Mouse (Mus musculus) erythroblast, adult 5-6 weeks (primary cell): ENCODE measurements around the gene Pcbp2. TPM values are rescaled to one million over a fixed set of nuclear protein-coding genes. Genes with fewer than 3 reads are reported as not detected.

Source experiments
- ATAC-seq: replicated peaks from 2 replicates; pipeline ENCODE4 v1.8.0; 2016; ENCODE audit warnings: moderate number of reproducible peaks, mild to moderate bottlenecking, moderate TSS enrichment, inconsistent platforms; ENCODE audit not compliant: poor library complexity, low FRiP score, severe bottlenecking
- total RNA-seq, 2 experiments: library from RNA; stranded (forward) in 1 of 2; stranded (reverse) in 1 of 2; fragments of 150-400 nt in 1 of 2; fragments of 200-764, 138-1000 nt in 1 of 2; gene quantifications; 2 replicates each; pipeline versions ENCODE4 v1.2.3 to v1.2.4; 2015 to 2017; ENCODE audit warnings: low replicate concordance in 2 of 2

Gene Pcbp2
- total RNA-seq (2015; ENCODE audit: low replicate concordance) (252 and 321 TPM in 2 replicates), total RNA-seq (2017; ENCODE audit: low replicate concordance) (85.4 and 91.0 TPM in 2 replicates)

GRCm38 (mm10) chr15:102470183-102470604 is at the start of gene Pcbp2:
Gene Pcbp2, plus strand, starts transcription at chr15:102470539.
- ATAC-seq: peak; percentile 99

- ATAC-seq: no peak
Observed at GRCm38 (mm10) chr15:102420986-102421385, 49.4 kb upstream of the Pcbp2 start.

GRCm38 (mm10) chr15:102421437-102421836 is 48.9 kb upstream of the Pcbp2 start:
- peak; percentile 84 for ATAC-seq

- ATAC-seq: no peak
Observed at GRCm38 (mm10) chr15:102423602-102424240, 46.6 kb upstream of the Pcbp2 start.

GRCm38 (mm10) chr15:102424657-102425056 is 45.7 kb upstream of the Pcbp2 start:
- no peak for ATAC-seq

- ATAC-seq: no peak
Observed at GRCm38 (mm10) chr15:102426963-102427362, 43.4 kb upstream of the Pcbp2 start.

- no peak for ATAC-seq
Observed at GRCm38 (mm10) chr15:102432046-102432445, 38.3 kb upstream of the Pcbp2 start.

GRCm38 (mm10) chr15:102433173-102433572 is 37.2 kb upstream of the Pcbp2 start:
- ATAC-seq: no peak

- peak; percentile 87 for ATAC-seq
Observed at GRCm38 (mm10) chr15:102442490-102442889, 27.8 kb upstream of the Pcbp2 start.

GRCm38 (mm10) chr15:102445146-102445545 is 25.2 kb upstream of the Pcbp2 start, which contains the start of gene Amhr2:
Gene Amhr2, plus strand, starts transcription at chr15:102445367.
- ATAC-seq: no peak

- ATAC-seq: no peak
Observed at GRCm38 (mm10) chr15:102446448-102446847, 23.9 kb upstream of the Pcbp2 start.

- ATAC-seq: no peak
Observed at GRCm38 (mm10) chr15:102449366-102449765, 21.0 kb upstream of the Pcbp2 start.

- no peak for ATAC-seq
Observed at GRCm38 (mm10) chr15:102450928-102451327, 19.4 kb upstream of the Pcbp2 start.

- no peak for ATAC-seq
Observed at GRCm38 (mm10) chr15:102451666-102452430, 18.5 kb upstream of the Pcbp2 start.

GRCm38 (mm10) chr15:102455993-102456392 is 14.3 kb upstream of the Pcbp2 start:
- peak; percentile 45 for ATAC-seq

- ATAC-seq: no peak
Observed at GRCm38 (mm10) chr15:102458050-102458736, 12.1 kb upstream of the Pcbp2 start.

GRCm38 (mm10) chr15:102458904-102459317 is 11.4 kb upstream of the Pcbp2 start, which contains the start of gene Prr13:
Gene Prr13, plus strand, starts transcription at chr15:102459028.
- ATAC-seq: peak; percentile 79

GRCm38 (mm10) chr15:102459381-102459780 is 11.0 kb upstream of the Pcbp2 start:
- no peak for ATAC-seq

- peak; percentile 62 for ATAC-seq
Observed at GRCm38 (mm10) chr15:102459847-102460246, 10.5 kb upstream of the Pcbp2 start.

GRCm38 (mm10) chr15:102460409-102460808 is 9.9 kb upstream of the Pcbp2 start:
- no peak for ATAC-seq
